Mouse (Mus musculus) heart, embryonic 12.5 days (tissue): ENCODE data around the gene Tm9sf1. TPM values are rescaled to one million over a fixed set of nuclear protein-coding genes. Genes with fewer than 3 reads are reported as not detected.

Experiments used
- ATAC-seq: fragments of 200-750 bp; cut with Nextera tagmentation; 2 replicates; pipeline ENCODE4 v1.8.0; 2017; ENCODE audit warnings: moderate TSS enrichment, moderate library complexity; ENCODE audit not compliant: insufficient number of reproducible peaks, low FRiP score
- H3K27ac ChIP-seq: fragments of 300-500 bp; sonication (generic); 2 replicates; pipeline ENCODE4 v1.5.1; 2016; ENCODE audit warnings: mild to moderate bottlenecking, moderate library complexity; ENCODE audit not compliant: poor library complexity, severe bottlenecking
- H3K27me3 ChIP-seq: fragments of 300-500 bp; sonication (generic); replicated peaks from 2 replicates; pipeline ENCODE4 v1.6.1; 2016; ENCODE audit warnings: mild to moderate bottlenecking, moderate library complexity
- H3K36me3 ChIP-seq: fragments of 300-500 bp; sonication (generic); 2 replicates; pipeline ENCODE4 v1.6.1; 2016; ENCODE audit warnings: mild to moderate bottlenecking, moderate library complexity
- H3K4me1 ChIP-seq: fragments of 300-500 bp; sonication (generic); replicated peaks from 2 replicates; pipeline ENCODE4 v1.6.1; 2016; ENCODE audit warnings: mild to moderate bottlenecking
- H3K4me2 ChIP-seq: fragments of 300-500 bp; sonication (generic); 2 replicates; pipeline ENCODE4 v1.6.1; 2016; ENCODE audit warnings: mild to moderate bottlenecking, moderate library complexity
- H3K4me3 ChIP-seq: fragments of 300-500 bp; sonication (generic); 2 replicates; pipeline ENCODE4 v1.5.1; 2016; ENCODE audit warnings: mild to moderate bottlenecking
- H3K9ac ChIP-seq: fragments of 300-500 bp; sonication (generic); 2 replicates; pipeline ENCODE4 v1.6.1; 2016; ENCODE audit warnings: mild to moderate bottlenecking, moderate library complexity
- H3K9me3 ChIP-seq: fragments of 300-500 bp; sonication (generic); replicated peaks from 2 replicates; pipeline ENCODE4 v1.6.1; 2016; ENCODE audit warnings: mild to moderate bottlenecking, moderate library complexity
- WGBS: fragments of 180-500 bp; shearing (Covaris S2); methylation state at CpG from one replicate; pipeline ENCODE4 v1.1.7; 2016; 5-methylcytosine and 5-hydroxymethylcytosine counted together
- polyA plus RNA-seq: library from polyadenylated mRNA; unstranded; fragments of >200 nt; fragmentation: Nextera tagmentation; extraction: Ambion mirVana; gene quantifications from 2 replicates; pipeline ENCODE4 v1.2.1, GENCODE M21; 2016

The Tm9sf1 gene
- polyA plus RNA-seq = 86.2 and 92.6 TPM in 2 replicates

GRCm38 (mm10) chr14:55643060-55643907, at the start of gene Tm9sf1:
Tm9sf1 (minus strand) TSS chr14:55643806.
- ATAC-seq = peak; percentile 87
- Histone ChIP-seq H3K9me3 (no peaks in the 10 kb centered on the region), H3K4me3 (peak within 1 kb of the TSS; percentile 73), H3K4me2 (peak within 1 kb of the TSS; percentile 88), H3K27ac (peak within 1 kb of the TSS; percentile 90), H3K27me3 (no peaks in the 10 kb centered on the region), H3K4me1 (peaks cover 31% of the 10 kb centered on the region), H3K36me3 (peaks cover 48% of the 10 kb centered on the region), H3K9ac (peak within 1 kb of the TSS; percentile 82)
- WGBS = under 1% methylated on average over 89 of the region's 89 CpGs

- no peak overlapping the region for H3K4me2 ChIP-seq
- H3K9ac ChIP-seq = no peak overlapping the region
- H3K4me1 ChIP-seq = no peaks in the 10 kb centered on the region
- H3K27ac ChIP-seq = no peak overlapping the region
- ATAC-seq = no peak
- H3K27me3 ChIP-seq = no peaks in the 10 kb centered on the region
- H3K9me3 ChIP-seq = no peaks in the 10 kb centered on the region; the same call in 1 of the 2 replicates
- WGBS = 73% methylated on average over 10 of the region's 10 CpGs
- H3K4me3 ChIP-seq = no peak overlapping the region
- H3K36me3 ChIP-seq = no peaks in the 10 kb centered on the region
Observed at GRCm38 (mm10) chr14:55689433-55689832, 45.8 kb upstream of the Tm9sf1 start.

GRCm38 (mm10) chr14:55682118-55682493, 38.5 kb upstream of the Tm9sf1 start:
- Histone ChIP-seq H3K4me3 (peak overlapping the region; percentile 95), H3K36me3 (peaks cover 32% of the 10 kb centered on the region), H3K9me3 (no peaks in the 10 kb centered on the region), H3K27ac (peak overlapping the region; percentile 88), H3K27me3 (no peaks in the 10 kb centered on the region), H3K9ac (peak overlapping the region; percentile 88), H3K4me2 (peak overlapping the region; percentile 96), H3K4me1 (peaks cover 10% of the 10 kb centered on the region)
- peak; percentile 18 for ATAC-seq
- WGBS = 16% methylated on average over 3 of the region's 3 CpGs

GRCm38 (mm10) chr14:55681160-55682117, 37.8 kb upstream of the Tm9sf1 start, which contains the start of gene Tinf2:
Tinf2 (minus strand) TSS chr14:55681820.
- under 1% methylated on average over 66 of the region's 66 CpGs for WGBS

GRCm38 (mm10) chr14:55677615-55678014, 34.0 kb upstream of the Tm9sf1 start:
- H3K27ac ChIP-seq = no peak overlapping the region
- no peak for ATAC-seq
- H3K4me3 ChIP-seq = no peak overlapping the region
- WGBS = 83% methylated on average over 4 of the region's 4 CpGs
- H3K4me2 ChIP-seq = no peak overlapping the region
- no peaks in the 10 kb centered on the region for H3K9me3 ChIP-seq
- H3K4me1 ChIP-seq = peaks cover 13% of the 10 kb centered on the region
- H3K36me3 ChIP-seq = peaks cover 56% of the 10 kb centered on the region
- H3K27me3 ChIP-seq = no peaks in the 10 kb centered on the region
- H3K9ac ChIP-seq = no peak overlapping the region

More at GRCm38 (mm10) chr14:55681160-55682117, 37.8 kb upstream of the Tm9sf1 start, which contains the start of gene Tinf2:
- Histone ChIP-seq H3K27me3 (no peaks in the 10 kb centered on the region), H3K4me2 (peak within 1 kb of the TSS; percentile 96), H3K27ac (peak within 1 kb of the TSS; percentile 88), H3K4me3 (peak within 1 kb of the TSS; percentile 95), H3K36me3 (peaks cover 38% of the 10 kb centered on the region), H3K9ac (peak within 1 kb of the TSS; percentile 88), H3K9me3 (no peaks in the 10 kb centered on the region), H3K4me1 (peaks cover 10% of the 10 kb centered on the region)
- ATAC-seq = peak; percentile 97

- Histone ChIP-seq H3K36me3 (peaks cover 42% of the 10 kb centered on the region), H3K27me3 (no peaks in the 10 kb centered on the region), H3K9ac (peak overlapping the region; percentile 73), H3K4me3 (peak overlapping the region; percentile 93), H3K4me2 (peak overlapping the region; percentile 97), H3K4me1 (peaks cover 18% of the 10 kb centered on the region), H3K27ac (peak overlapping the region; percentile 44; the same call in 1 of the 2 replicates), H3K9me3 (no peaks in the 10 kb centered on the region)
- no peak for ATAC-seq
- 71% methylated on average over 7 of the region's 7 CpGs for WGBS
Observed at GRCm38 (mm10) chr14:55672741-55673060, 29.1 kb upstream of the Tm9sf1 start.

- under 1% methylated on average over 38 of the region's 38 CpGs for WGBS
- no peaks in the 10 kb centered on the region for H3K27me3 ChIP-seq
- ATAC-seq = peak; percentile 98
- H3K4me2 ChIP-seq = peak within 1 kb of the TSS; percentile 97
- peaks cover 18% of the 10 kb centered on the region for H3K4me1 ChIP-seq
- H3K36me3 ChIP-seq = peaks cover 36% of the 10 kb centered on the region
- peak within 1 kb of the TSS; percentile 90 for H3K9ac ChIP-seq
- H3K27ac ChIP-seq = peak within 1 kb of the TSS; percentile 81
- peak within 1 kb of the TSS; percentile 93 for H3K4me3 ChIP-seq
- H3K9me3 ChIP-seq = no peaks in the 10 kb centered on the region
Observed at GRCm38 (mm10) chr14:55671833-55672740, 28.5 kb upstream of the Tm9sf1 start, which contains the start of the genes Gmpr2 and Nedd8. Gmpr2 (plus strand) TSS chr14:55671941. Nedd8 (minus strand) TSS chr14:55672124.

- Histone ChIP-seq H3K9me3 (no peaks in the 10 kb centered on the region), H3K27me3 (no peaks in the 10 kb centered on the region), H3K4me1 (peaks cover 18% of the 10 kb centered on the region), H3K4me3 (peak overlapping the region; percentile 93), H3K36me3 (peaks cover 35% of the 10 kb centered on the region), H3K4me2 (peak overlapping the region; percentile 97), H3K27ac (peak overlapping the region; percentile 81; the same call in 1 of the 2 replicates), H3K9ac (peak overlapping the region; percentile 90)
- WGBS = under 1% methylated on average over 12 of the region's 12 CpGs
- peak; percentile 49 for ATAC-seq
Observed at GRCm38 (mm10) chr14:55671486-55671832, 27.9 kb upstream of the Tm9sf1 start.

GRCm38 (mm10) chr14:55660636-55661035, 17.0 kb upstream of the Tm9sf1 start:
- 53% methylated on average over 2 of the region's 2 CpGs for WGBS
- Histone ChIP-seq H3K4me2 (peak overlapping the region; percentile 74; the same call in 1 of the 2 replicates), H3K36me3 (peaks cover 44% of the 10 kb centered on the region), H3K4me1 (peaks cover 25% of the 10 kb centered on the region), H3K27ac (no peak overlapping the region), H3K9ac (no peak overlapping the region), H3K4me3 (peak overlapping the region; percentile 82), H3K27me3 (no peaks in the 10 kb centered on the region), H3K9me3 (no peaks in the 10 kb centered on the region)
- ATAC-seq = no peak

GRCm38 (mm10) chr14:55659960-55660573, 16.5 kb upstream of the Tm9sf1 start, which contains the start of gene Mdp1:
Mdp1 (minus strand) TSS chr14:55660508.
- peak within 1 kb of the TSS; percentile 74 for H3K4me2 ChIP-seq
- peak within 1 kb of the TSS; percentile 82 for H3K4me3 ChIP-seq
- 0% methylated on average over 39 of the region's 39 CpGs for WGBS
- no peaks in the 10 kb centered on the region for H3K9me3 ChIP-seq
- H3K27me3 ChIP-seq = no peaks in the 10 kb centered on the region
- peaks cover 25% of the 10 kb centered on the region for H3K4me1 ChIP-seq
- peaks cover 42% of the 10 kb centered on the region for H3K36me3 ChIP-seq
- ATAC-seq = peak; percentile 92
- H3K9ac ChIP-seq = peak within 1 kb of the TSS; percentile 86
- peak within 1 kb of the TSS; percentile 71 for H3K27ac ChIP-seq
